ENCODE assay signal across 8 mouse cellular contexts in the genomic region with DNA sequence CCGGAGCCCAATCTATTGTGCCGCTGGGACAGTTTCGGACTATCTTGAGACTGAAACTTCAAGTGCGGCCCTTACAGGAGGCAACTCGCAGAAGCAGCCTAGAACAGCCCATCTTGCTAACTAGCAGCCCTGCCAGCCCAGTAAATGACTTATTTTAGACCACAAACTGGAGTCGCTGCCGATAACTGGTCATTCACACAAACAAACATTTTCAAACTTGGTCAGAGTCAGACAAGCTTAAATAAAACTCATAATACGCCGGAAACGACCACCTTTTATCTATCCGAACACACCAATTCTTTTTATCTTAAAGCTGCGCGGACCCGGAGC. TPM values are rescaled to one million over a fixed set of nuclear protein-coding genes. Genes with fewer than 3 reads are reported as not detected.
DNase-seq lines count a peak whose midpoint lies in the region; ATAC-seq and TF ChIP-seq lines count a peak whose summit lies in the region.

No protein-coding gene starts in this region.

- H3K27me3 ChIP-seq in ES-Bruce4 (ENCODE audit: control insufficient read depth, insufficient read depth, low read length, poor library complexity, severe bottlenecking): peaks cover 34% of the 10 kb centered on the region
- peaks cover 54% of the 10 kb centered on the region for H3K27me3 ChIP-seq in liver, embryonic 16.5 days (ENCODE audit: control insufficient read depth, insufficient read depth, low read depth, low read length)

- no peaks in the 10 kb centered on the region for H3K9me3 ChIP-seq in ES-Bruce4 (replicated peaks; ENCODE audit: control insufficient read depth, insufficient read depth, low read length, poor library complexity, severe bottlenecking)
- H3K9me3 ChIP-seq in liver, embryonic 16.5 days (replicated peaks; ENCODE audit: control insufficient read depth, low read length): no peaks in the 10 kb centered on the region

- DNase-seq in gastrocnemius, adult 2 months: no peak
- no peak for DNase-seq in gastrocnemius, postnatal 25 days
- DNase-seq in forelimb bud, embryonic 11.5 days (ENCODE audit: low read depth, low spot score): peak; percentile 42
- no peak for DNase-seq in c-Kit-positive CD71-positive TER-119-positive erythroid progenitor cells, embryonic 14.5 days (ENCODE audit: low spot score)
- DNase-seq in adrenal gland, adult 8-10 months: no peak
- DNase-seq in cerebellum, adult 11-12 months: no peak

- H3K27ac ChIP-seq in gastrocnemius, adult 2 months: peak overlapping the region; percentile 98
- no peak overlapping the region for H3K27ac ChIP-seq in ES-Bruce4 (ENCODE audit: insufficient read depth, low read length)
- H3K27ac ChIP-seq in liver, embryonic 16.5 days (ENCODE audit: low read length): no peak overlapping the region

- intact Hi-C loops in gastrocnemius, adult 2 months (cut with DNase I): loop anchor here (2.0 to 10.0 kb wide), 6 partner anchors 224 to 1157 kb away; no protein-coding TSS in a partner anchor

- H3K4me1 ChIP-seq in ES-Bruce4 (ENCODE audit: control insufficient read depth, insufficient read depth, low read length): no peaks in the 10 kb centered on the region
- H3K4me1 ChIP-seq in liver, embryonic 16.5 days (ENCODE audit: control insufficient read depth, low read depth, low read length): peaks cover 20% of the 10 kb centered on the region

- no peaks in the 10 kb centered on the region for H3K36me3 ChIP-seq in ES-Bruce4 (ENCODE audit: control insufficient read depth, insufficient read depth, low read length, poor library complexity, severe bottlenecking)
- no peaks in the 10 kb centered on the region for H3K36me3 ChIP-seq in liver, embryonic 16.5 days (ENCODE audit: control insufficient read depth, insufficient read depth)

- peak overlapping the region; percentile 33 for H3K9ac ChIP-seq in ES-Bruce4 (ENCODE audit: low read depth, poor library complexity, severe bottlenecking)
- H3K9ac ChIP-seq in liver, embryonic 16.5 days (ENCODE audit: low read depth, low read length): peak overlapping the region; percentile 65

- no peak for TF ChIP-seq POLR2A in ES-Bruce4 (IDR thresholded peaks at IDR 0.05; ENCODE audit: insufficient read depth, low read length)

- H3K4me2 ChIP-seq in liver, embryonic 16.5 days (ENCODE audit: low read depth, low read length): peak overlapping the region; percentile 95

- H3K4me3 ChIP-seq in gastrocnemius, adult 2 months: peak overlapping the region; percentile 80
- peak overlapping the region; percentile 42; the same call in 1 of the 2 replicates for H3K4me3 ChIP-seq in ES-Bruce4 (ENCODE audit: low read depth, low read length)
- peak overlapping the region; percentile 68 for H3K4me3 ChIP-seq in liver, embryonic 16.5 days (ENCODE audit: low read depth, low read length)

- WGBS in liver, embryonic 16.5 days (ENCODE audit: insufficient replicate concordance): 0% methylated on average over 14 of the region's 14 CpGs

- no peak for ATAC-seq in liver, embryonic 16.5 days (ENCODE audit: low read depth)

- TF ChIP-seq EP300 in ES-Bruce4 (IDR thresholded peaks at IDR 0.05; ENCODE audit: insufficient read depth, low read depth, low read length): no peak

- TF ChIP-seq CTCF in gastrocnemius, adult 2 months (IDR thresholded peaks at IDR 0.05): no peak
- TF ChIP-seq CTCF in ES-Bruce4 (IDR thresholded peaks at IDR 0.05; ENCODE audit: low read depth, low read length): no peak

RNA-seq across cellular contexts. Expression of gene Sox6, which starts 7.2 kb away (rescaled TPM):
- 100 to 1,000 TPM; 186 to 189 TPM for total RNA-seq in gastrocnemius, adult 2 months (2021)
- 100 to 1,000 TPM; 122 to 140 TPM for total RNA-seq in gastrocnemius, postnatal 25 days (2021)
- 0.88 and 1.4 TPM in 2 replicates for polyA plus RNA-seq in ES-Bruce4 (2011; ENCODE audit: insufficient read depth, insufficient read length, low read depth, missing spikeins)
- 84.8 and 86.7 TPM in 2 replicates for polyA plus RNA-seq in liver, embryonic 16.5 days (2015; fragmentation: Nextera tagmentation; extraction: Ambion mirVana)
- total RNA-seq in adrenal gland, adult 8-10 months (2022): 10 to 100 TPM; 10.8 to 17.3 (median 12.6) TPM

RNA-seq across cellular contexts. Expression of gene 1110004F10Rik, which starts 7.8 kb away (rescaled TPM):
- total RNA-seq in gastrocnemius, adult 2 months (2021): 10 to 100 TPM; 43.5 to 48.3 TPM
- 10 to 100 TPM; 41.2 to 42.4 TPM for total RNA-seq in gastrocnemius, postnatal 25 days (2021)
- 119 and 144 TPM in 2 replicates for polyA plus RNA-seq in ES-Bruce4 (2011; ENCODE audit: insufficient read depth, insufficient read length, low read depth, missing spikeins)
- polyA plus RNA-seq in liver, embryonic 16.5 days (2015; fragmentation: Nextera tagmentation; extraction: Ambion mirVana): 83.8 and 93.1 TPM in 2 replicates
- total RNA-seq in adrenal gland, adult 8-10 months (2022): 100 to 1,000 TPM; 101 to 138 (median 123) TPM

RNA-seq across cellular contexts. Expression of gene Gm4353, which starts 53.1 kb away (rescaled TPM):
- total RNA-seq in gastrocnemius, adult 2 months (2021): 1 to 10 TPM; 1.6 to 2.3 TPM
- total RNA-seq in gastrocnemius, postnatal 25 days (2021): 1 to 10 TPM; 1.4 to 2.0 TPM
- polyA plus RNA-seq in ES-Bruce4 (2011; ENCODE audit: insufficient read depth, insufficient read length, low read depth, missing spikeins): 2.1 TPM in 1 of 2 replicates, not detected in the other
- polyA plus RNA-seq in liver, embryonic 16.5 days (2015; fragmentation: Nextera tagmentation; extraction: Ambion mirVana): 0.19 and 0.26 TPM in 2 replicates
- total RNA-seq in adrenal gland, adult 8-10 months (2022): 1 to 10 TPM; 3.4 to 7.7 (median 5.0) TPM

Comparison
In these comparisons a context has a peak if more than half of its experiments do, and no peak if none do; other contexts are left out.
1. RNA of gene Sox6, which starts 7.2 kb away (total RNA-seq): 186 to 189 TPM in gastrocnemius, adult 2 months and 122 to 140 TPM in gastrocnemius, postnatal 25 days; 10.8 to 17.3 TPM in adrenal gland, adult 8-10 months; every median in the first group is over 4 times any median in the second.
2. Peak in every context shown above with its lines, with median percentiles within 50 percentile points of each other: H3K4me3 ChIP-seq.